Mouse (Mus musculus): ENCODE measurements around the gene Efcab2. TPM values are rescaled to one million over a fixed set of nuclear protein-coding genes. Genes with fewer than 3 reads are reported as not detected.
A peak's percentile ranks its signal among the peaks of the same experiment; 100 is the strongest.
"Not testable (repeated sequence)": the region's sequence is repeated elsewhere in the genome, so short reads cannot be mapped to it uniquely, and the experiment has no call there.

The Efcab2 gene
- polyA plus RNA-seq, 1 experiment from 2014 or later, result 6.6 TPM

DNA sequence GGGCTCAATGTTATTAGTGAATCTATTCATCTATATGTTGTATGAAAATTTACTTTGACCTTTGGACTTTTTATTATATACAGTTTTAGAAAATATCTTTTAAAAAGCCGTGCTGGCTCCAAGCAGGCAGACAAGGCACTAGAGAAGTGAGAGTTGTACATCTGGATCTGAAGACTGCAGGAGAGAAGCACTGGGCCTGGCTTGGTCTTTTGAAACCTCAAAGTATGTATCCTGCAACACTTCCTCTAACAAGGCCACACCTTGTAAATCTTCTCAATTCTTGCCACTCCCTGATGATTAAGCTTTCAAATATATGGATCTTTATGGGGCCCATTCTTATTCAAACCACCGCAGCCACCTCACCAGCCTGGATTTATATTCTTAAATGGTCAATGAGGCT, 7.5 kb downstream of the Efcab2 start:
- H3K4me3 ChIP-seq (replicated peaks; ENCODE audit: low read length); H3K4me2 ChIP-seq (ENCODE audit: low read depth, low read length); ATAC-seq (ENCODE audit: insufficient read depth, low FRiP score); H3K9ac ChIP-seq (ENCODE audit: low read length); H3K36me3 ChIP-seq (ENCODE audit: control insufficient read depth, insufficient read depth, low read length); H3K27ac ChIP-seq (ENCODE audit: low read length); H3K9me3 ChIP-seq (replicated peaks; ENCODE audit: control insufficient read depth, low read length); H3K4me1 ChIP-seq (ENCODE audit: control insufficient read depth, insufficient read depth, low read length); H3K27me3 ChIP-seq (ENCODE audit: control insufficient read depth, insufficient read depth, low read length): not testable (repeated sequence)
- WGBS, result 63% methylated on average over 2 of the region's 2 CpGs

DNA sequence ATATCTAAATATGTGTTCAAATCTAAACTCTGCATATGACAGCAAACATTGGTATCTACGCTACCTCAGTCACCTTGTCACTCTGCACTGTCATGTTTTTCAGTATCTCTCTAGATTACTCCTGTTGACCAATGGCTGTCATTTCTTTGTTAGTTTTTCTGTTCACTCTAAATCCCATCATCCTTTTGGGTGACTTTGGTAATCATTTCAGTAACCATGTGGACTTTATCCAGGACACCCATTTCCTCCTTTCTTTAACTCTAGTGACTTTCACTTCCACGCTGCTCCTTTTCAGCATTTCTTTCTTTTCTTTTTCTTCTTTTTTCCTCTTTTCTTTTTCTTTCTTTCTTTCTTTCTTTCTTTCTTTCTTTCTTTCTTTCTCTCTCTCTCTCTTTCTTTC, 13.7 kb downstream of the Efcab2 start:
- H3K4me2 ChIP-seq (ENCODE audit: low read depth, low read length), result no peak overlapping the region
- WGBS, result 96% methylated on average over 2 of the region's 2 CpGs
- ATAC-seq (ENCODE audit: insufficient read depth, low FRiP score), result no peak
- no peak overlapping the region for H3K9ac ChIP-seq (ENCODE audit: low read length)
- no peaks in the 10 kb centered on the region for H3K9me3 ChIP-seq (replicated peaks; ENCODE audit: control insufficient read depth, low read length)
- H3K27ac ChIP-seq (ENCODE audit: low read length), result no peak overlapping the region
- H3K36me3 ChIP-seq (ENCODE audit: control insufficient read depth, insufficient read depth, low read length), result no peaks in the 10 kb centered on the region
- no peaks in the 10 kb centered on the region for H3K4me1 ChIP-seq (ENCODE audit: control insufficient read depth, insufficient read depth, low read length)
- H3K4me3 ChIP-seq (replicated peaks; ENCODE audit: low read length), result no peak overlapping the region
- no peaks in the 10 kb centered on the region for H3K27me3 ChIP-seq (ENCODE audit: control insufficient read depth, insufficient read depth, low read length)

DNA sequence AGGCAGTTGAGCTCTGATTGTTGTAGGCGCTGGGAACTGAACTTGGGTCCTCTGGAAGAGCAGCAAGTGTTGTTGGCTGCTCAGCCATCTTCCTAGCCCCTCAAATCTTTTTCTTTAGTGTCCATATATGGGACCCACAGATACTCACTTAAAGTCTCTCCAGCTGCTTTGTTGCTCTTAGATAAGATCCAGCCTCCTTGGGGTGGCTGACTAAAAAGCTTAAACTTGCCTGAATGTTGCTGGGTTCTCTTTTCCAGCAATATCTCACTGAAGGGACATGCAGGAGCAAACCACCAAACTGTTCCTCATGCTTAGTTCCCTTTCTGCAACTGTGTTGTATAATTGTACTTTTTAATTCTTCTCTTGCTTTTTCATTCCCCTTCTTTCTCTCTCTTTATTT, 17.8 kb downstream of the Efcab2 start:
- Histone ChIP-seq H3K9me3 (replicated peaks; ENCODE audit: control insufficient read depth, low read length) (no peaks in the 10 kb centered on the region), H3K9ac (ENCODE audit: low read length) (no peak overlapping the region), H3K36me3 (ENCODE audit: control insufficient read depth, insufficient read depth, low read length) (no peaks in the 10 kb centered on the region), H3K4me3 (replicated peaks; ENCODE audit: low read length) (no peak overlapping the region), H3K27me3 (ENCODE audit: control insufficient read depth, insufficient read depth, low read length) (no peaks in the 10 kb centered on the region), H3K4me2 (ENCODE audit: low read depth, low read length) (no peak overlapping the region), H3K4me1 (ENCODE audit: control insufficient read depth, insufficient read depth, low read length) (no peaks in the 10 kb centered on the region), H3K27ac (ENCODE audit: low read length) (no peak overlapping the region)
- ATAC-seq (ENCODE audit: insufficient read depth, low FRiP score), result no peak
- WGBS, result 89% methylated on average over 1 of the region's 1 CpGs

DNA sequence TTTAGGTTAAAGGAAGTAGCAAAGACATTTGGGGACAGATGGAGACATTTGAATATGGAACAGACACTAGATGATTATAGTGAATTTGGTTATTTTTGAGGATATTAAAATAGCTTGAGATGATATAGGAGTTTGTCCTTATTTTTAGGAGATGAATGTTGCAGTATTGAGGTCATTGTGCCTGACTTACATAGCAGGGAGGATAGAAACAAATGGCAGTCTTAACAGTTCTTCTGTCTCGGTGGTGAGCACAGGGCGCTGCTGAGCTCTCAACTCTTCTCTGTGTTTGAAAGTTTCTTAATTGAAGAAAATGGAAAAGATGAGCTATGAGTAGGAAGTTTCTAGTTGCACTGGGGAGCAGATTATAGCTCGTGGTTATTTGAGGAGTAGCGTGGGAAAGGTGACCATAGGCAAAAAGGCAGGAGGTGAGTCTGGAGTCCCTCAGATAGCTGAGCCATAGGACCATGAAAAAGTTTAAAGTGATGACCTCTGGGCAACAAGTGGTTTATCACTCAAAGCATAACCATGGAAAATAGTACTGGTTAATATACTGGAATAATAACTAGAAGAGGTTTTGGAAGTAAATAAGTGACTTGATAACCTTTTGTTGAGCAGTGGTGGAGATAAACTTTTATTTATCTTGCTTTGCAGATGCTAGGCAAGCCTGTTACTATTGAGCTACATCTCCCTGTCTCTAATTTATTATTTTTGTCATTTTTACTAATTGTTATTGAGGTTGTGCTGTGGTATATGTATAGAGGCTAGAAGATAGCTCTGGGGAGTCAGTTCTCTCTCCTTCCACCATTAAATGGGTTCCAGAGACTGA, 25.9 kb downstream of the Efcab2 start:
- WGBS, result 79% methylated on average over 4 of the region's 4 CpGs

DNA sequence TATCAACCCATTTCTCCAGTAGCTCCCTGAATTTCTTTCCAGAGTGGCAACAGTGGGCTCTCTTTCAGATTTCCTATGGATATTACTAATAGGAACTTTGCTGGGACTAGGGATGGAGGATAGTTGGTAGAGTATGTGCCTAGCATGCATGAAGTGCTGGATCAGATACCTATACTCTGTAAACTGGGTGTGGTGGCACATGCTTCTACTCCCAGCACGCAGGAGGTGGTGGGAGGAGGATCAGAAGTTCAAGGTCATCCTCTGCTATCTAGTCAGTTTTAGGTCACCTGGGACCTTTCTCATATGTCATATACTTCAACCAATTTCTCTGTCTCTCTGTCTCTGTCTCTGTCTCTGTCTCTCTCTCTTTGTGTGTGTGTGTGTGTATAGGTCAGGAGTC, 27.7 kb downstream of the Efcab2 start:
- Histone ChIP-seq H3K4me2 (ENCODE audit: low read depth, low read length) (no peak overlapping the region), H3K27ac (ENCODE audit: low read length) (no peak overlapping the region), H3K27me3 (ENCODE audit: control insufficient read depth, insufficient read depth, low read length) (no peaks in the 10 kb centered on the region), H3K4me1 (ENCODE audit: control insufficient read depth, insufficient read depth, low read length) (no peaks in the 10 kb centered on the region), H3K9ac (ENCODE audit: low read length) (no peak overlapping the region), H3K36me3 (ENCODE audit: control insufficient read depth, insufficient read depth, low read length) (no peaks in the 10 kb centered on the region), H3K4me3 (replicated peaks; ENCODE audit: low read length) (no peak overlapping the region), H3K9me3 (replicated peaks; ENCODE audit: control insufficient read depth, low read length) (no peaks in the 10 kb centered on the region)
- no peak for ATAC-seq (ENCODE audit: insufficient read depth, low FRiP score)
- 95% methylated on average over 1 of the region's 1 CpGs for WGBS

More for the DNA sequence above, 25.9 kb downstream of the Efcab2 start:
- H3K27ac ChIP-seq (ENCODE audit: low read length), result no peak overlapping the region
- H3K36me3 ChIP-seq (ENCODE audit: control insufficient read depth, insufficient read depth, low read length), result no peaks in the 10 kb centered on the region
- no peaks in the 10 kb centered on the region for H3K9me3 ChIP-seq (replicated peaks; ENCODE audit: control insufficient read depth, low read length)
- no peak overlapping the region for H3K4me2 ChIP-seq (ENCODE audit: low read depth, low read length)
- H3K4me1 ChIP-seq (ENCODE audit: control insufficient read depth, insufficient read depth, low read length), result no peaks in the 10 kb centered on the region
- ATAC-seq (ENCODE audit: insufficient read depth, low FRiP score), result no peak
- no peaks in the 10 kb centered on the region for H3K27me3 ChIP-seq (ENCODE audit: control insufficient read depth, insufficient read depth, low read length)
- no peak overlapping the region for H3K4me3 ChIP-seq (replicated peaks; ENCODE audit: low read length)
- H3K9ac ChIP-seq (ENCODE audit: low read length), result no peak overlapping the region

DNA sequence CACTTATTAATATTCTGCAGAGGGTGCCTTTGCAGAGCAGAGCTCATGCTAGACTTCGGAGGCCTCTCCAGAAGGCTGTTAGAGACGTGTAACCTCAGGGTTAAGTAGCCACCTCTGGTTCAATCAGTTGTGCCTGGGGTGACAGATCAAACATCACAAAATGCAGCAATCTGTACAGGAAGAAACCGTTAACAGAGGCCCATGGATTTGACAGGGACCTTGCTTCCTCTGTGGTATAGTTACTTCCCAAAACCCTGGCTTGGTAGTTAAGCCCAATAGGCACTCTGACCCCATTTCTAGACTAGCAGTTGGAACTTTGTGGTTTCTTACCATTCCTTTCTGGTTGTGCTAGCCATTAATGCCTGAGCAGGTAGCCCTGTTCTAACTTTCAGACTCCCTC, 38.5 kb downstream of the Efcab2 start:
- no peaks in the 10 kb centered on the region for H3K27me3 ChIP-seq (ENCODE audit: control insufficient read depth, insufficient read depth, low read length)
- H3K36me3 ChIP-seq (ENCODE audit: control insufficient read depth, insufficient read depth, low read length), result no peaks in the 10 kb centered on the region
- H3K4me2 ChIP-seq (ENCODE audit: low read depth, low read length), result no peak overlapping the region
- H3K27ac ChIP-seq (ENCODE audit: low read length), result no peak overlapping the region
- no peak for ATAC-seq (ENCODE audit: insufficient read depth, low FRiP score)
- no peak overlapping the region for H3K4me3 ChIP-seq (replicated peaks; ENCODE audit: low read length)
- no peak overlapping the region for H3K9ac ChIP-seq (ENCODE audit: low read length)
- H3K4me1 ChIP-seq (ENCODE audit: control insufficient read depth, insufficient read depth, low read length), result no peaks in the 10 kb centered on the region
- H3K9me3 ChIP-seq (replicated peaks; ENCODE audit: control insufficient read depth, low read length), result no peaks in the 10 kb centered on the region
- 41% methylated on average over 3 of the region's 3 CpGs for WGBS

DNA sequence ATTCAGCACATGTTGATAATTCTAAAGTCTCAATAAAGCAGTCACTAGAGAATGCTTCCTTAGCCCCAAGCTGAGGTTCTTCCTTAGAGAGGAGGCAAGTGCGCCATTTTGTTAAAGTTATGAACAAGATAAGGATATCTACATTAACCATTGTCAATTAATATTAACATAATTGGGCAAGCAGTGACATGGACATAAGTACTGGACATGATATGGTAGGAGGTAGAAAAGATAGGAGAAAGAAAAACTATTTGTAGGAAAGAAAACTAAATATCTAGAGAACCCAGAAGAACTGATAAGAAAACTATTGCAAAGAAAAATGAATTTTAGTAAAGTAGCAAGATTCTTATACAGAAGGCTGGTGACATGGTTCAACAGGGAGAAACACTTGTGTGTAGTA, 41.2 kb downstream of the Efcab2 start:
- Histone ChIP-seq H3K4me2 (ENCODE audit: low read depth, low read length) (no peak overlapping the region), H3K9ac (ENCODE audit: low read length) (no peak overlapping the region), H3K27me3 (ENCODE audit: control insufficient read depth, insufficient read depth, low read length) (no peaks in the 10 kb centered on the region), H3K4me1 (ENCODE audit: control insufficient read depth, insufficient read depth, low read length) (no peaks in the 10 kb centered on the region), H3K4me3 (replicated peaks; ENCODE audit: low read length) (no peak overlapping the region), H3K36me3 (ENCODE audit: control insufficient read depth, insufficient read depth, low read length) (no peaks in the 10 kb centered on the region), H3K27ac (ENCODE audit: low read length) (no peak overlapping the region), H3K9me3 (replicated peaks; ENCODE audit: control insufficient read depth, low read length) (no peaks in the 10 kb centered on the region)
- ATAC-seq (ENCODE audit: insufficient read depth, low FRiP score), result no peak
- 95% methylated on average over 1 of the region's 1 CpGs for WGBS

DNA sequence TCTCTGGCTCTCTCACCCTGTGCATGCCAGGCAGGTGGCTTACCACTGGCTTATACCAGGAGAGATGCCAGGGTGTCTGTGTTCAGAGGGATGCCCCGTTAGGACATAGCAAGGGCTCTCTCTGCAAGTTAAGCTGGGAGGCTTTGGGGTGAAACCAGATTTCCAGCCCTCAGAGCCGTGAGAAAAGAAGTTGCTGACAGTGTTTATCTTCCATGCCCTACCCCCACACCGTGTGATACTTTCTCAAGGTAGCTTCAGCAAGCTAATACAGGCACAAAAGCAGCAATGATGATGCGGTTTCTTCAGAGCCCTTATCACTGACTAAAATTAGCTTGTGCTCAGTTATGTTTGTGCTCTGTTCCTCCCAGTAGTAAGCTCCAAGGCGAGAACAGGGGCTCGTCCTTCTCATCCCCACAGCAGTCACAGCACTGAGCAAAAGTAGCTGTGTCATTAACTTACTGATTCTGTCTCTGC, 42.4 kb downstream of the Efcab2 start:
- no peak overlapping the region for H3K9ac ChIP-seq (ENCODE audit: low read length)
- H3K36me3 ChIP-seq (ENCODE audit: control insufficient read depth, insufficient read depth, low read length), result no peaks in the 10 kb centered on the region
- no peaks in the 10 kb centered on the region for H3K27me3 ChIP-seq (ENCODE audit: control insufficient read depth, insufficient read depth, low read length)
- no peak overlapping the region for H3K4me2 ChIP-seq (ENCODE audit: low read depth, low read length)
- no peaks in the 10 kb centered on the region for H3K9me3 ChIP-seq (replicated peaks; ENCODE audit: control insufficient read depth, low read length)
- no peak overlapping the region for H3K27ac ChIP-seq (ENCODE audit: low read length)
- 51% methylated on average over 6 of the region's 6 CpGs for WGBS
- no peak overlapping the region for H3K4me3 ChIP-seq (replicated peaks; ENCODE audit: low read length)
- ATAC-seq (ENCODE audit: insufficient read depth, low FRiP score), result peak; percentile 21; the same call in 1 of the 2 replicates
- H3K4me1 ChIP-seq (ENCODE audit: control insufficient read depth, insufficient read depth, low read length), result no peaks in the 10 kb centered on the region

DNA sequence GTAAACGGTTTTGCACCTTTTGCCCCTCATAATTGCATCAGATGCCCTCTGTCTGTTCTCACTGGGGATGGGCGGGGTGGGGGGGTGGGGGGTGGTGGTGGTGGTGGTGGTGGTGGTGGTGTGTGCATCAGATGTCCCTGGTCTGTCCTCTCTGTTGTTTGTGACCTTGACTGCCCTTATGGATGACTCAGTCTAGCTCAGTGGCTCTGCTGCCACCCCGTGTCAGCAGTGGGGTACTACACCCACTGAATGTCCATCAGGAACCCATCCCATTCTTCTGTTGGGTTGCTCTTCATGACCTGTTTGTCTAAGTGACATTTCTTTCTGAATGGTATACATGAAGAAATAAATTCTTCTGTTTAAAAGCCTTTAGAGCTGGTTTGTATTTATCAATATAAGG, 43.3 kb downstream of the Efcab2 start:
- no peaks in the 10 kb centered on the region for H3K36me3 ChIP-seq (ENCODE audit: control insufficient read depth, insufficient read depth, low read length)
- no peak overlapping the region for H3K4me2 ChIP-seq (ENCODE audit: low read depth, low read length)
- H3K4me3 ChIP-seq (replicated peaks; ENCODE audit: low read length), result no peak overlapping the region
- no peaks in the 10 kb centered on the region for H3K27me3 ChIP-seq (ENCODE audit: control insufficient read depth, insufficient read depth, low read length)
- no peak overlapping the region for H3K9ac ChIP-seq (ENCODE audit: low read length)
- 16% methylated on average over 3 of the region's 3 CpGs for WGBS
- H3K9me3 ChIP-seq (replicated peaks; ENCODE audit: control insufficient read depth, low read length), result no peaks in the 10 kb centered on the region
- H3K4me1 ChIP-seq (ENCODE audit: control insufficient read depth, insufficient read depth, low read length), result no peaks in the 10 kb centered on the region
- no peak overlapping the region for H3K27ac ChIP-seq (ENCODE audit: low read length)
- ATAC-seq (ENCODE audit: insufficient read depth, low FRiP score), result 0 out of 2 replicates have a peak, but pooled peaks have one; percentile 37

All from stomach, embryonic 16.5 days (tissue).